15 mouse cellular contexts compared by ENCODE assay signal in the genomic region with DNA sequence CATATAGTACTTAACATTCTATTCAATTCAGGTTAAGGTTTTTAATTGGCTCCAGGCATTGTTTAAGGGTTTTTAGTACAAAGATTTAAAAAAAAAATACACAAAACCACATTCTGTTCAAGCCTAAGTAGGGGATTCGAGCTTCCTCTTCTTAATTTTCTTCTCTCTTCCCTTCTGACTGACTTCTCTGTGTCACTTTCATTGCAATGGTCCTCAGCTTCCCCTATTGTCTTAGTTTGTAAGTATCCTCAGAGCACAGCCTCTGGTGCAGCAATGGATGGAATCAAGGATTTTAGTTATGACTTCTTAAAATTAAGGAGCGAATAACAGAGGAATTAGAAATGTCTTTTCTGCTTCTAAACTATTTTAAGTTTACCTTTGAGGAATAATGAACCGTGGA. TPM values are rescaled to one million over a fixed set of nuclear protein-coding genes. Genes with fewer than 3 reads are reported as not detected.
DNase-seq lines count a peak whose midpoint lies in the region; ATAC-seq and TF ChIP-seq lines count a peak whose summit lies in the region.
"Had no signal": no experiment of that assay in that cellular context is flagged by ENCODE, and none has a peak within 500 bp of the region (broad histone marks: within the 10 kb centered on the region; RNA-seq: fewer than 3 reads in every experiment).

No protein-coding gene starts in this region.

- DNase-seq in heart, postnatal 10 days, result no peak
- DNase-seq in lung, embryonic 14.5 days, result no peak
- no peak for DNase-seq in lung, postnatal 14 days
- peak; percentile 51 for DNase-seq in MEL-GATA-1-ER (ENCODE audit: extremely low read depth, low read depth)
- peak; percentile 16 for DNase-seq in naive thymus-derived CD4-positive, alpha-beta T cell, adult 2 months (ENCODE audit: low read depth)
- DNase-seq: adrenal gland, postnatal 25 days; cerebellum, adult 9-11 months; gastrocnemius, postnatal 10 days; right cerebral cortex, postnatal 14 days had no signal

- H3K27ac ChIP-seq in heart, embryonic 15.5 days, result peak overlapping the region; percentile 100
- H3K27ac ChIP-seq in lung, embryonic 14.5 days (ENCODE audit: low read depth), result peak overlapping the region; percentile 100
- no peak overlapping the region for H3K27ac ChIP-seq in kidney, embryonic 15.5 days

- no peaks in the 10 kb centered on the region for H3K27me3 ChIP-seq in heart, embryonic 15.5 days
- H3K27me3 ChIP-seq in lung, embryonic 14.5 days (ENCODE audit: insufficient read depth, low read length), result no peaks in the 10 kb centered on the region
- H3K27me3 ChIP-seq in kidney, embryonic 15.5 days, result no peaks in the 10 kb centered on the region
- H3K27me3 ChIP-seq: heart, embryonic 12.5 days; intestine, embryonic 15.5 days had no signal

- no peak overlapping the region for H3K4me3 ChIP-seq in heart, embryonic 15.5 days
- H3K4me3 ChIP-seq in lung, embryonic 14.5 days (ENCODE audit: low read depth, low read length), result no peak overlapping the region
- H3K4me3 ChIP-seq in kidney, embryonic 15.5 days (replicated peaks), result no peak overlapping the region

- ATAC-seq in heart, embryonic 15.5 days (replicated peaks; ENCODE audit: insufficient number of reproducible peaks, insufficient read depth, low FRiP score, low read depth), result no peak
- no peak for ATAC-seq in lung, embryonic 14.5 days (ENCODE audit: insufficient read depth)
- no peak for ATAC-seq in kidney, embryonic 15.5 days (replicated peaks; ENCODE audit: low FRiP score)
- ATAC-seq: activated CD4-positive, CD25-positive, alpha-beta regulatory T cell, adult 4 months; intestine, embryonic 15.5 days; lung, postnatal 0 days had no signal

- H3K4me2 ChIP-seq in heart, embryonic 15.5 days, result 0 out of 2 replicates have a peak overlapping the region, but pooled peaks have one; percentile 75
- peak overlapping the region; percentile 69 for H3K4me2 ChIP-seq in lung, embryonic 14.5 days
- H3K4me2 ChIP-seq in kidney, embryonic 15.5 days, result no peak overlapping the region

- intact Hi-C loops in heart, postnatal 10 days (cut with DNase I), result loop anchor here (2.0 to 10.0 kb wide), 6 partner anchors 109 to 395 kb away; no protein-coding TSS in a partner anchor

- H3K9me3 ChIP-seq in heart, embryonic 15.5 days (replicated peaks), result no peaks in the 10 kb centered on the region
- no peaks in the 10 kb centered on the region for H3K9me3 ChIP-seq in lung, embryonic 14.5 days (ENCODE audit: low read depth, low read length)
- no peaks in the 10 kb centered on the region for H3K9me3 ChIP-seq in kidney, embryonic 15.5 days (replicated peaks)
- H3K9me3 ChIP-seq: heart, embryonic 12.5 days; intestine, embryonic 15.5 days had no signal

- 77% methylated on average over 3 of the region's 3 CpGs for WGBS in heart, embryonic 15.5 days
- WGBS in lung, embryonic 14.5 days, result 59% methylated on average over 3 of the region's 3 CpGs
- 66% methylated on average over 3 of the region's 3 CpGs for WGBS in kidney, embryonic 15.5 days

- H3K36me3 ChIP-seq in heart, embryonic 15.5 days, result no peaks in the 10 kb centered on the region
- H3K36me3 ChIP-seq in lung, embryonic 14.5 days (ENCODE audit: insufficient read depth), result no peaks in the 10 kb centered on the region
- no peaks in the 10 kb centered on the region for H3K36me3 ChIP-seq in kidney, embryonic 15.5 days
- H3K36me3 ChIP-seq: heart, embryonic 12.5 days; intestine, embryonic 15.5 days had no signal

- no peak overlapping the region for H3K9ac ChIP-seq in heart, embryonic 15.5 days
- no peak overlapping the region for H3K9ac ChIP-seq in lung, embryonic 14.5 days
- no peak overlapping the region for H3K9ac ChIP-seq in kidney, embryonic 15.5 days

- peaks cover 9% of the 10 kb centered on the region; the same call in 1 of the 2 replicates for H3K4me1 ChIP-seq in heart, embryonic 15.5 days (replicated peaks)
- no peaks in the 10 kb centered on the region; the same call in 1 of the 2 replicates for H3K4me1 ChIP-seq in lung, embryonic 14.5 days (ENCODE audit: insufficient read depth)
- peaks cover 7% of the 10 kb centered on the region; the same call in 1 of the 2 replicates for H3K4me1 ChIP-seq in kidney, embryonic 15.5 days
- H3K4me1 ChIP-seq: heart, embryonic 12.5 days had no signal

- no peak for TF ChIP-seq CTCF in lung, embryonic 14.5 days (IDR thresholded peaks at IDR 0.05; ENCODE audit: low read depth)

RNA-seq across cellular contexts. Expression of gene Arhgap5, which starts 1.6 kb away (rescaled TPM):
- 31.0 and 31.7 TPM in 2 replicates for polyA plus RNA-seq in heart, embryonic 15.5 days (2015; fragmentation: Nextera tagmentation; extraction: Ambion mirVana)
- 10 to 100 TPM; 78.7 to 88.7 TPM for total RNA-seq in heart, postnatal 10 days (2021)
- 53.3 and 56.6 TPM in 2 replicates for polyA plus RNA-seq in lung, embryonic 14.5 days (2014; fragmentation: Nextera tagmentation; extraction: Ambion mirVana)
- 40.2 and 45.8 TPM in 2 replicates for polyA plus RNA-seq in kidney, embryonic 15.5 days (2015; fragmentation: Nextera tagmentation; extraction: Ambion mirVana)

Comparison
In these comparisons a context has a peak if more than half of its experiments do, and no peak if none do; other contexts are left out.
1. DNase-seq: peak in MEL-GATA-1-ER (single experiment) and naive thymus-derived CD4-positive, alpha-beta T cell, adult 2 months (single experiment); none in heart, postnatal 10 days (0 of 2), lung, embryonic 14.5 days (single experiment) and lung, postnatal 14 days (single experiment).